Mouse (Mus musculus): ENCODE data around the gene Cdh4. TPM values are rescaled to one million over a fixed set of nuclear protein-coding genes. Genes with fewer than 3 reads are reported as not detected.

The Cdh4 gene
- polyA plus RNA-seq, 1 experiment from 2014 or later = 15.0 TPM

GRCm38 (mm10) chr2:179480800-179481200 is 38.6 kb downstream of the Cdh4 start:
- Histone ChIP-seq H3K4me2 (replicated peaks) (no peak overlapping the region), H3K4me3 (no peak overlapping the region), H3K9ac (no peak overlapping the region), H3K27me3 (no peaks in the 10 kb centered on the region), H3K27ac (no peak overlapping the region), H3K4me1 (0 out of 2 replicates have a peak, but pooled peaks cover 4% of the 10 kb centered on the region), H3K36me3 (no peaks in the 10 kb centered on the region), H3K9me3 (no peaks in the 10 kb centered on the region)
- 78% methylated on average over 5 of the region's 5 CpGs for WGBS
- ATAC-seq (ENCODE audit: insufficient number of reproducible peaks, insufficient read depth, low FRiP score, low TSS enrichment) = no peak

- H3K4me3 ChIP-seq = no peak overlapping the region
- no peaks in the 10 kb centered on the region for H3K27me3 ChIP-seq
- no peak overlapping the region for H3K9ac ChIP-seq
- ATAC-seq (ENCODE audit: insufficient number of reproducible peaks, insufficient read depth, low FRiP score, low TSS enrichment) = no peak
- H3K4me2 ChIP-seq (replicated peaks) = no peak overlapping the region
- 0 out of 2 replicates have a peak, but pooled peaks cover 4% of the 10 kb centered on the region for H3K4me1 ChIP-seq
- no peak overlapping the region for H3K27ac ChIP-seq
- no peaks in the 10 kb centered on the region for H3K36me3 ChIP-seq
- no peaks in the 10 kb centered on the region for H3K9me3 ChIP-seq
- WGBS = 85% methylated on average over 10 of the region's 10 CpGs
Observed at GRCm38 (mm10) chr2:179481363-179481762, 39.1 kb downstream of the Cdh4 start.

- WGBS = 75% methylated on average over 21 of the region's 21 CpGs
- Histone ChIP-seq H3K4me2 (replicated peaks) (no peak overlapping the region), H3K9ac (no peak overlapping the region), H3K27ac (no peak overlapping the region), H3K4me1 (no peaks in the 10 kb centered on the region), H3K36me3 (no peaks in the 10 kb centered on the region), H3K27me3 (no peaks in the 10 kb centered on the region), H3K9me3 (no peaks in the 10 kb centered on the region), H3K4me3 (no peak overlapping the region)
- ATAC-seq (ENCODE audit: insufficient number of reproducible peaks, insufficient read depth, low FRiP score, low TSS enrichment) = no peak
Observed at GRCm38 (mm10) chr2:179488526-179489139, 46.4 kb downstream of the Cdh4 start.

GRCm38 (mm10) chr2:179491891-179492290 is 49.7 kb downstream of the Cdh4 start:
- no peaks in the 10 kb centered on the region for H3K27me3 ChIP-seq
- no peaks in the 10 kb centered on the region for H3K9me3 ChIP-seq
- H3K9ac ChIP-seq = no peak overlapping the region
- no peaks in the 10 kb centered on the region for H3K36me3 ChIP-seq
- 71% methylated on average over 11 of the region's 11 CpGs for WGBS
- no peak overlapping the region for H3K4me3 ChIP-seq
- no peak overlapping the region for H3K27ac ChIP-seq
- H3K4me1 ChIP-seq = no peaks in the 10 kb centered on the region
- no peak overlapping the region for H3K4me2 ChIP-seq (replicated peaks)
- ATAC-seq (ENCODE audit: insufficient number of reproducible peaks, insufficient read depth, low FRiP score, low TSS enrichment) = no peak

- Histone ChIP-seq H3K9ac (no peak overlapping the region), H3K36me3 (no peaks in the 10 kb centered on the region), H3K27ac (no peak overlapping the region), H3K9me3 (no peaks in the 10 kb centered on the region), H3K4me2 (replicated peaks) (no peak overlapping the region), H3K27me3 (no peaks in the 10 kb centered on the region), H3K4me1 (no peaks in the 10 kb centered on the region), H3K4me3 (no peak overlapping the region)
- WGBS = 95% methylated on average over 1 of the region's 1 CpGs
- no peak for ATAC-seq (ENCODE audit: insufficient number of reproducible peaks, insufficient read depth, low FRiP score, low TSS enrichment)
Observed at GRCm38 (mm10) chr2:179494276-179494675, 52.0 kb downstream of the Cdh4 start.

GRCm38 (mm10) chr2:179510439-179510838 is 68.2 kb downstream of the Cdh4 start:
- Histone ChIP-seq H3K4me2 (replicated peaks) (no peak overlapping the region), H3K4me3 (no peak overlapping the region), H3K36me3 (no peaks in the 10 kb centered on the region), H3K27ac (no peak overlapping the region), H3K4me1 (no peaks in the 10 kb centered on the region), H3K27me3 (no peaks in the 10 kb centered on the region), H3K9me3 (no peaks in the 10 kb centered on the region), H3K9ac (no peak overlapping the region)
- WGBS = 93% methylated on average over 16 of the region's 16 CpGs
- ATAC-seq (ENCODE audit: insufficient number of reproducible peaks, insufficient read depth, low FRiP score, low TSS enrichment) = no peak

GRCm38 (mm10) chr2:179516559-179516958 is 74.3 kb downstream of the Cdh4 start:
- WGBS = 88% methylated on average over 9 of the region's 9 CpGs
- no peak overlapping the region for H3K4me3 ChIP-seq
- peaks cover 17% of the 10 kb centered on the region for H3K4me1 ChIP-seq
- no peaks in the 10 kb centered on the region for H3K9me3 ChIP-seq
- H3K36me3 ChIP-seq = no peaks in the 10 kb centered on the region
- H3K27ac ChIP-seq = no peak overlapping the region
- no peak for ATAC-seq (ENCODE audit: insufficient number of reproducible peaks, insufficient read depth, low FRiP score, low TSS enrichment)
- no peaks in the 10 kb centered on the region for H3K27me3 ChIP-seq
- H3K9ac ChIP-seq = no peak overlapping the region
- H3K4me2 ChIP-seq (replicated peaks) = no peak overlapping the region

- H3K9me3 ChIP-seq = no peaks in the 10 kb centered on the region
- H3K4me2 ChIP-seq (replicated peaks) = no peak overlapping the region
- no peak overlapping the region for H3K9ac ChIP-seq
- no peaks in the 10 kb centered on the region for H3K27me3 ChIP-seq
- H3K4me3 ChIP-seq = no peak overlapping the region
- 41% methylated on average over 14 of the region's 14 CpGs for WGBS
- no peaks in the 10 kb centered on the region for H3K36me3 ChIP-seq
- H3K4me1 ChIP-seq = peaks cover 29% of the 10 kb centered on the region
- no peak overlapping the region for H3K27ac ChIP-seq
- no peak for ATAC-seq (ENCODE audit: insufficient number of reproducible peaks, insufficient read depth, low FRiP score, low TSS enrichment)
Observed at GRCm38 (mm10) chr2:179518456-179519032, 76.3 kb downstream of the Cdh4 start.

GRCm38 (mm10) chr2:179519161-179519560 is 76.9 kb downstream of the Cdh4 start:
- Histone ChIP-seq H3K36me3 (no peaks in the 10 kb centered on the region), H3K4me1 (peaks cover 29% of the 10 kb centered on the region), H3K4me3 (no peak overlapping the region), H3K9ac (no peak overlapping the region), H3K27me3 (no peaks in the 10 kb centered on the region), H3K9me3 (no peaks in the 10 kb centered on the region), H3K27ac (no peak overlapping the region), H3K4me2 (replicated peaks) (no peak overlapping the region)
- ATAC-seq (ENCODE audit: insufficient number of reproducible peaks, insufficient read depth, low FRiP score, low TSS enrichment) = no peak
- 86% methylated on average over 7 of the region's 7 CpGs for WGBS

GRCm38 (mm10) chr2:179519931-179520330 is 77.7 kb downstream of the Cdh4 start:
- Histone ChIP-seq H3K27me3 (no peaks in the 10 kb centered on the region), H3K27ac (no peak overlapping the region), H3K4me3 (no peak overlapping the region), H3K4me1 (peaks cover 29% of the 10 kb centered on the region), H3K4me2 (replicated peaks) (no peak overlapping the region), H3K9ac (no peak overlapping the region), H3K36me3 (no peaks in the 10 kb centered on the region), H3K9me3 (no peaks in the 10 kb centered on the region)
- 59% methylated on average over 7 of the region's 7 CpGs for WGBS
- no peak for ATAC-seq (ENCODE audit: insufficient number of reproducible peaks, insufficient read depth, low FRiP score, low TSS enrichment)

GRCm38 (mm10) chr2:179520941-179521340 is 78.7 kb downstream of the Cdh4 start:
- no peak overlapping the region for H3K4me3 ChIP-seq
- no peaks in the 10 kb centered on the region for H3K36me3 ChIP-seq
- H3K4me1 ChIP-seq = peaks cover 29% of the 10 kb centered on the region
- no peak overlapping the region for H3K4me2 ChIP-seq (replicated peaks)
- no peak overlapping the region for H3K9ac ChIP-seq
- H3K27me3 ChIP-seq = no peaks in the 10 kb centered on the region
- 76% methylated on average over 6 of the region's 6 CpGs for WGBS
- no peak for ATAC-seq (ENCODE audit: insufficient number of reproducible peaks, insufficient read depth, low FRiP score, low TSS enrichment)
- no peak overlapping the region for H3K27ac ChIP-seq
- H3K9me3 ChIP-seq = no peaks in the 10 kb centered on the region

- no peak overlapping the region for H3K27ac ChIP-seq
Observed at GRCm38 (mm10) chr2:179521444-179521843, 79.2 kb downstream of the Cdh4 start.

More at GRCm38 (mm10) chr2:179521444-179521843, 79.2 kb downstream of the Cdh4 start:
- no peak overlapping the region for H3K4me2 ChIP-seq (replicated peaks)
- H3K4me3 ChIP-seq = no peak overlapping the region
- no peaks in the 10 kb centered on the region for H3K9me3 ChIP-seq
- peak; percentile 6; the same call in 1 of the 2 replicates for ATAC-seq (ENCODE audit: insufficient number of reproducible peaks, insufficient read depth, low FRiP score, low TSS enrichment)
- 33% methylated on average over 5 of the region's 5 CpGs for WGBS
- no peaks in the 10 kb centered on the region for H3K27me3 ChIP-seq
- H3K4me1 ChIP-seq = peaks cover 29% of the 10 kb centered on the region
- no peak overlapping the region for H3K9ac ChIP-seq
- no peaks in the 10 kb centered on the region for H3K36me3 ChIP-seq

Data from embryonic facial prominence, embryonic 12.5 days (tissue).